Mouse (Mus musculus) ES-CJ7 (cell line): ENCODE results near the gene Ldhd.

Source experiments
- DNase-seq: peaks from one replicate; pipeline ENCODE4 v3.0.0; 2011; ENCODE audit warnings: low read depth, low spot score

Gene Ldhd

DNA sequence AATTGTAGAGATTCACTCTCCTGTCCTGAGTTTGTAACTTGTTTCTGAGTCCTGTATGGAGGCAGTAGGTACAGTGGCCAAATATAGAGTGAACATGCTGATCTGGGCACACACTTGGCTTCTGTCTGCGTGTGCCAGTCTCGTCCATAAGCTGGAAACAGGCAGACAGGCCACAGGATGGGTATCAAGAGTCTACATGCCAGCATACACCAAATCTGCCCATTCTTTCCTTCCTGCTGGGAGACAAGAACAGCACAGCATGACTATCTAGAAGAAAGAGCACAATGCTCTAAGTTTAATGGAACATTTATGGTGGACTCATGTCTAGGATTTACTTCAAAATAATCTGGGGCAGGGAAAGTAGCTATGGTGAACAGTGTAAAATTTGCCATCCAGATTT lies 35.2 kb downstream of the Ldhd start:
- DNase-seq, result no peak

DNA sequence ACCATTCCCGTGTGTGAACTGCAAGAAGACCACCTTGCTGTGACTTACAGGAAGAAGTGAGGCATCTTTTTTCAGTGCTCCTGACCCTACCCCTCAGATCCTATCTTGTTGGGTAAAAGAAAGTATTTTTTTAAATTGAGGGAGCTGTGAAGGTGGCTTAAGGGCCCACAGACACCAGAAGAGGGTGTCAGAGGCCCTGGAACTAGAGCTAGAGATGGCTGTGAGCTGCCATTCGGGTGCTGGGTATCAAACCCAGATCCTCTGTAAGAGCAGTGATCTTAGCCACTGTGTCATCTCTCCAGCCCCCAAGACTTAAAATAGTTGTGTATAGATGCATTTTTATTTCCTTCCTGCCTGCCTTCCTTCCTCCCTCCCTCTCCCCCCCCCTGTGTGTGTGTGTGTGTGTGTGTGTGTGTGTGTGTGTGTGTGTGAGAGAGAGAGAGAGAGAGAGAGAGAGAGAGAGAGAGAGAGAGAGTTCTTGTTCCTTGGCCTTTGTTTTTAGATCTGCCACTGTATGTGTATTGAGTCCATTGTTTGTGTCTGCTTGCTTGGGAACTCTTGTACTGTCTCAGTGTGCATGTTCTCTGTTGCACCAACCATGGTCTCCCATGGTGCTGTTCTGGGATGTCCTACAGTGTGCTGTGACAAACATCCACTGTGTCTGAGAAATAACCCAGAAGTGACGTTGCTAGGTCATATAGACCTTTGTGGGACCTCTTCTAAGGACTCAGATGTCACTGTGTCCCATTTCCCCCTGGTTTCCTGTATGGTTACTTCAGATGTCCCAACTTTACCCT lies 35.9 kb downstream of the Ldhd start:
- DNase-seq, result no peak

DNA sequence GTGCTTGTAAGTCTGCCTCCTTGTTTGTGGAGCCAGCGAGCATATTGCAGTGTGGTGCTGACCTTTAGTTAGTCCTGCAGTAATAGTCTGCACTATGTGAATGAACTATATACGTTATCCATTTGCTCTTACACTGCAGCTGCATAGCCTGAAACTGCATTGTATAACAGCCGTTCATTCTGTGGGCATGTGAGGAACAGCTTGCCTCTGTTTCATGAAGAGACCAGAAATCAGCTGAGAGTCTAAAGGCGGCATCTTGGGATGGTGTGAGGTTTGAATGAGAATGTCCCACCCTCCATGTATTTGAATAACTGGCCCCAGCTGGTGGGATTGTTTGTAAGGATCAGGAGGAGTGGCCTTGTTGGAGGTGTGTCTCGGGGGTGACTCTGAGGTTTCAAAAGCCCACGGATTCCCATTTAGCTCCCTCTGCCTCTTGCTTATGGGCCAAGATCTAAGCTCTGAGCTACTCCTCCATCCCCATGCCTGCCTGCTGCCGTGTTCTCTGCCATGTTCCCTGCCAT lies 37.7 kb downstream of the Ldhd start:
- DNase-seq, result peak; percentile 59

DNA sequence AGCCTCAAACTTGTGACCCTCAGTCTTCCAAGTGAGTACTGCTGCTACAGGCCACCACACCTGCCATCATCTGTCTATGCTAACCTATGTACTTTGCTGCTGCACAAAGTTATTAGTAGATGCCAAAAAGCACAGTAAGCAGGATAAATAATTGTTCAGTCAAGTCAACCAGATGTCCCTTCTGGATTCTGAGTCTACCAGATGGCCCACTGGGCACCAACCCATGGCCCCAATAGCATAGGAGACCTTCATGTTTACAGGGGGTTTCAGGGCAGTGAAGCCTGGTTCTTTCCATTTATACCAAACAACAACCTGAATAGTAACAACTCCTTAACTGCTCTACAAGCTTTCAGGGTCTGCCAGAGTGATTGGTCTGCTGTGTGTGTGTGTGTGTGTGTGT lies 39.0 kb downstream of the Ldhd start:
- DNase-seq, result no peak

DNA sequence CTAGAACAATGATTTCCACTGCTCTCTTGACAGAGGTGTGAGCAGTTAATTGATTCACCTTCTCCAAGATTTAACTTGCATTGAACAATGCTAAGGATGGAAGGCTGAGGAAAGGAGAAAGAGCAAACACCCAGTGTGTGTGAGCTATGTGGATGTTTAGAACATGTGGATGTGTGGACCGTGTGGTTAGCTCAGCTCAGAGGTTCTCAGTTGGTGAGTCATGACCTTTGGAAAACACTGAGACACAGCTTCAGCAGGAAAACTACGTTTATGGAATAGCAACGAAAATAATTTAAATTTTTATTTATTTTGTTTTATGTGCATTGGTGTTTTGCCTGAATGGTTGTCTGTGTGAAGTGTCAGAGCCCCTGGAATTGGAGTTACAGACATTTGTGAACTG lies 40.0 kb downstream of the Ldhd start:
- no peak for DNase-seq

DNA sequence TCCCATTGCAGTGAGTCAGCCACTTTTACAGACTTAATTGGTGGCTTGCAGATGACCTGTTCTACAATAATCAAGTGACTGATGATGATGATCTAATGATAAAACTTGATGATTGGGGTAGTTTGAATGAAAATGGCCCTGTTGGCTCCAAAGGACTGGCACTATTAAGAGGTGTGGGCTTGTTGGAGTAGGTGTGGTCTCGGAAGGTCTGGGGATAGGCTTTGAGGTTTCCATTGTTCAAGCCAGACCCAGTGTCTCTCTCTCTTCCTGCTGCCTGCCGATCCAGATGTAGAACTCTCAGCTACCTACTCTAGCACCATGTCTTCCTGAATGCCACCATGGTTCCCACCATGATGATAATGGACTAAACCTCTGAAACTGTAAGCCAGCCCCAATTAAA lies 41.8 kb downstream of the Ldhd start:
- DNase-seq, result peak; percentile 79

DNA sequence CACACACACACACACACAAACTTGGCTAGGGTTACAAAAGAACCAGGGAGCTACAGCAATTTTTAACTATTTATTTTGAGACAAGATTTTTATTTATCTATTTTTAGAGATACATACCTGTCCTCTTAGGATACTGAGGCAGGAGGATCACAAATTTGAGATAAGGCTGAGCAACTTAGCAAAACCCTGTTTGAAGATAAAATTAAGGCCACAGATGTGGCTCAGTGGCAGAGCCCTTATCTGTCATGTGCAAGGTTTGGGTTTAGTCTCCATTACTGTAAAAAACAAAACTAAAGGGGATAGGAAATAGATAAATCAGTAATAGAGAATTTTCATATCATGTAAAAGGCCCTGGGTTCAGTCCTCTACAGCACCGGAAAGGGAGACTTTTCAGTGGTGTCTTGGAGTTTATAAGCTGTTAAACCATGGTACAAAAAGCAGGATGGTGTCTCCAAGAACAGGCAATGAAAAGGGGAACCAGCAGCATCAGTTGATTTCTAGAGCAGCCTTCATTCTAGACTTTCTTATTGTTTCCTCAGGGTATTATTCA lies 42.6 kb downstream of the Ldhd start:
- no peak for DNase-seq

DNA sequence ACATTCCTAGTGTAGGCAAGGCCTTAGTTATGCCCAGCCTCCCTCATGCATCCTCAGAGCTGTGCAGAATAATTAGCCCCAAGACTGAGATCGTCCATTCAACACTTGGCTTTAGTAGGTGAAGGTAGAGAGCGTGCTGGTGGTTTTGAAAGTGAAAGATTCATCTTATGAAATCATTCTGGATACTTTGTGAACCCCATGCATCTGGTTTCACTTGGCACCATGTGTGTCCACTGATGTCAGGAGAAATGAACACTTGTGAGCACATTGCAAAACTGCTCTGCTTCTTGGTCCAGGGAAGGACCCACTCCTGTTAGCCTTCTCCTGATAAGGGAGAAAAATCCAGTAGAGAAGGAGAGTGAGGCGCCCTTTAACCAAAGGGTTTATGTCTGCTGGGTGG lies 45.2 kb downstream of the Ldhd start:
- no peak for DNase-seq

DNA sequence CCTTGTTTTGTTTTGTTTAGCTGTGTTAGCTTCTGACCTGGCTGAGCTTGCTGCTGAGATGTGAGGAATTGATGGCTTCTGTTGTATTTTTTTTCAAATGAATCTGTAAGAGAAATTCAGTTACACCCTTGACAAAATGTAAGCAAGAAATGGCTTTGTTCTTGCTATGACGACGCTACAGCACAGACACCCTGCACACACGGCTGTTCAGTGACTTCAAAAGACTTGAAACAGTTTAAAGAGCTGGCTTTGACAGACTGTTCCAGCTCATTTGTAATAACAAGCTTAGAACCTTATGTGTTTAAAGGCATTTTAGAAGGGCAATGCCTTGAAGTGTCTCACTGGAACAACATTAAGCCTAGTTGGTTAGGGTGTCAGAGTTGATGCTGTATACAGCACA lies 47.8 kb downstream of the Ldhd start:
- no peak for DNase-seq

DNA sequence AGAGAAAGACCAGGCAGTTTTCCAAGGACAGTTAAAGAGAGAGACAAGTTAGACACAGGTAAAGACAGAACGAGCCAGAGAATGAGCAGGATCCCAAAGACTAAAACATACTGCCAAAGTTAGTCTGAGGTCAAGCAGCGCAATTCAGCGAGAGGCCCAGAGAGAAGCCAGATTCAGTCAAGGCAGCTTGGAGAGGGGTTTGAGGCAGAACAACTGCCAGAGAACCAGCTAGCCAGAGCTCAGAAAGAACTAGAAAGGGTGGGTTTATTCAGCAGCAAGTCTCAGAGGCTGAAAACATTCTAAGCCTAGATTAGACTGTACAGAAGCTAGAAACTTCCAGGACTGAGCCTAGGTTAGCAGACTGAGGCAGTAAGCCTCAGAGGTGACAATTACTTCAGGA lies 49.9 kb downstream of the Ldhd start:
- DNase-seq, result no peak

DNA sequence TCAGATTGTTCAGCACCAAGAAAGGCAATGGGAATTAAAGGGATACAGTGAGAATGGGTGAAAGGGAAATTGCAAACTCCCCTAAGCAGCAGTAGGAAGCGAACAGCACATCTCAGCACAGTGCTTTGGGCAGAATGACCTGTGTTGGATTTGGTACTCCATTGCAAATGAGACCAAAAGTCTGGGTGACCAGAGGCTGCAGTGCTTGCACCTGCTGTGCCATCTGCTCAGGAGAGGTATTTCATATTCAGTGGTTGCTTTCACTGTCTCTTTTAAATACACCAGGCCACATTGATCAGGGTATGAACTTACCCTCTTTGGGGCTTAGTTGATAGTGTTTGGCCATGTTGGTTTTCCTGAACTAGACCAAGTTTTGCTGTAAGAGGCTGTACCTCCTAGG lies 50.9 kb downstream of the Ldhd start:
- no peak for DNase-seq

DNA sequence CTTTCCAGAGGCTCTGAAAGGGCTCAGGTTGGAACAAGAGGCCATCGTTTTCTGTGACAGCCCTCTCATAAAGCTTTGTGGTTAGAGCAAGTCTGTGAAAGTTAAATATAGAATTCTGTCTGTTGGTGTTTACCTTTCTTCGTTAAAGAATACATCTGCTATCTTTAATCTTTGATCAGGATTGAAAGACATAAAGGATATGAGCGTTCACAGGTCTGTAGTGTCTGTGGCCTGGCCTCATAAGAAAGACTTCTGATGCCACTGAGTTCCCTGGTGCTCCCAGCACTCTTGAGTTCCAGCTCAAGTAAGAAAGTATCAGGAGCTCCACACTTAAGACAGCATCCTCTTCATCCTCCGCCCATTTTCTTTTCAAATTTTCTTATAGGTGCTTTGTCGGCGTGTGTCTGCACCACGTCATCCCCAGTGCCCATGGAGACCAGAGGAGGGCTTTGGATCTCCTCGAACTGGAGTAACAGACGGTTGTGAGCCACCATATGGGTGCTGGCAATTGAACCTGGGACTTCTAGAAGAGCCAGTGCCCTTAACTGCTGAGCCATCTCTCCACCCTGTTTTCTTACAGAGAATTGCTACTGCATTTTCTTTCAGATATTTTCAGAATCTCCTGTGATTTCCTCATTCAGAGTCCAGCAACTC lies 52.2 kb downstream of the Ldhd start:
- DNase-seq, result no peak

DNA sequence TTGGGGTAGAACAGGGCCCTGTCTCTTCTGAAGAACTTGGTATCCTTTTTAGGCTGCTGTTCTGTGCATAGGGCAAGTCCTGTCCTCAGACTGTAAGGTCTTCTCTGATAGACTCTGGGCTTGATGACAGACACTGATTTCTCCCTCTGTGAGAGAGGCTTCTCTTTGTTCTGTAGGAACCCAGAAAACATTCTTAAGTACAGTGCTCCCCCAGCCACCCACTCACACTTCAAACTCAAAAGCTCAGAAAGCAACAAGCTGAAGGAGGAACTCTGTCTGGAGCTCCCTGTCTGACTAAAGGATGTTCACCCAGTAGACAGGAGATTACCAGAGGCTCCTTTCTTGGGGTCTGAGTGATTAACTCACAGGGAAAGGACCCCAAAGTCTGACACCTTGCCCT lies 53.7 kb downstream of the Ldhd start:
- DNase-seq, result no peak

DNA sequence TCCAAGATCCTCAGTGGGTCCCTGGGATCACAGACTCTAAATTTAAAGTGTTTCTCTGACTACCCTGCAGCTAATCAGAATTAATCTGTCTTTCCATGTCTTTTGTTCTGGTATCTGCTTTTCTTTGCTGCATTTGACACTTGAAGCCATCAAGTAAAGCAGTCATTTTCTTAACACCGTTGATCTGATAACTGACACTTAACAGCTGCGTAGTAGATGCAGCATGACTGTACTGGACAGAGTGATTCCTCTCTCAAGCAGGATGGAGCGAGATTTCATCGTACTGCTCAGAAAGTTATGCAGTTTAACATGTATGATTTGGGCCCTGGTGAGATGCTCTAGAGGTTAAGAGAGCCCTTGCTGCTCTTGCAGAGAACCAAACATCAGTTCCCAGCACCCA lies 54.7 kb downstream of the Ldhd start:
- DNase-seq, result no peak

DNA sequence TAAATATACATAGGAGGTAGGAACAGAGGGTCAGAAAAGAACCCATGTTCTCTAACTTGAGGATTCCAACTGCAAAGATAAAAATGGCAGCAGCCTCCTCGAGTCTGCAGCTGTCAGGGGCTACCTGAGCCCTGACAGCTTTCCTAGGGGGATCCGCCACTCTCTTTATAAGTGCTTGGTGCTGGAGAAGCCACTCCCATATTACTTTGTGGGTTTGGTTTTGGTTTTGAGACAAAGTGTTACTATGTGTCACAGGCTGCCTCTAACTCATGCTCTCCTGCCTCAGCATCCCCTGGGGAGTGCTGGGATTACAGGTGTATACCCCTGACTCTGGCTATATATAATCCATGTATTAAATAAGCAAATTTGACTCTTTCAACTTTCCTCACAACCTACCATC lies 56.2 kb downstream of the Ldhd start:
- DNase-seq, result no peak
